Mouse (Mus musculus) left cerebral cortex, adult 2 months (tissue): ENCODE measurements around the gene Ppara. TPM values are rescaled to one million over a fixed set of nuclear protein-coding genes. Genes with fewer than 3 reads are reported as not detected.

Experiments used
- DNase-seq, 2 experiments: peaks; one replicate each; pipeline ENCODE4 v3.0.0; 2021 to 2022; ENCODE audit warnings: low spot score in 2 of 2, mixed read lengths in 1 of 2; ENCODE audit errors: extremely low spot score in 1 of 2
- H3K27ac ChIP-seq: fragments of 200-600 bp; 2 replicates; pipeline ENCODE4 v1.8.1; 2022
- H3K4me3 ChIP-seq: fragments of 200-600 bp; 2 replicates; pipeline ENCODE4 v1.8.1; 2022
- CTCF ChIP-seq: fragments of 200-600 bp; IDR thresholded peaks from 2 replicates; pipeline ENCODE4 v1.8.1; 2022; ENCODE audit warnings: antibody characterized with exemption, mild to moderate bottlenecking, moderate library complexity
- intact Hi-C: fragments of 180-260 bp; cut with DNase I; formaldehyde crosslinking; loops from one replicate; pipeline ENCODE4 v1.15.1; 2025
- total RNA-seq, 2 experiments: library from RNA; stranded (reverse); gene quantifications; 2 replicates each; pipeline ENCODE4 v1.2.3; 2021

Gene Ppara
- total RNA-seq, 2 experiments from 2014 or later, result 3.6 TPM

DNA sequence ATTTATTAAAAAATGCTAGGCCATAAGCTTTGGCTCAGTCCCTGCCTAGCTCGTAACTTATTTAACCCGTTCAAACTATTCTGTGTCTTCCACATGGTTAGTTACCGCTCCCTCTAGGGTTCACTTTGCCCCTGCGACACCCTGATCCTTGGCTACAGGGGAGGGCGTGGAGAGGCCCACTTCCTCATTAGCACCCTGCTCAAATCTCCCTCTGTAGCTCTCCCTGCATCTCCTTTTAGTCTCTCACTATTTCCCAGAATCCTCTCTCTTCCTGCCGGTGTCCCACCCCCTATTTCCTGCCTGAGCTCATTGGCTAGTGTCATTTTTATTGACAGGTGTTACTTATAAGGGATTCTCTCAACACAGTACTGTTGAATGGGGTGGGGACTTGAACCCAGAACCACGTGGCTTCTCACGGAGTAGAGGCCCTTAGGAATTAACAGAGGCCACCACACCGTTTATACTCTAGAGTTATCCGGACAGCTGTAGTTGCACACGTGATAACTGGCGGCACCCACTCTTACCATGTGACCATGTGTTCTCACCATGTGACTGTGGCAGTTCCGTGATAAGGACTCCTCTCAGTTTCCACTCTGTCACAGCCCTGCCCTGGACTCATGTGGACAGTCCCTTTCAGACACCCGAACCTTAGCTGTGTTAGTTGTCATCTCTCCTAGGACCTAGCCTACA lies 36.3 kb upstream of the Ppara start:
- intact Hi-C loops, result no loop called here

DNA sequence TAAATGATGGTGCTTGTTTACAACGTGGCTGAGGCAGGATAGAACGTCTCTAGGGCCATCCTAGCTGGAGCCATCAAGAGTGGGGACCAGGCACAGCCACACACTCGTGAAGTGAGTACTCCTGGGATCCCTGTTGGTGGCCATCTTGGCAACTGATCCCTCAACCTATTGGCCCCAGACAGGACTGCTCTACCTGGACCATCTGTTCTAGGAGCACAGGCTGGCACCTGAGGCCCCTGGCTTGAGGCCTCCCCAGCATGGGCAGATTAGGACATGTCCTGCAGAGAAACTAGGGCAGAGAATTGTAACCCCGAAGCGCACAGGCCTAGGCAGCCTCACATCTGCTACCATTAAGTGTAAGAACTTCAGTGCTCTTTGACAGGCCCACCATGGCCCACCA lies 35.3 kb upstream of the Ppara start:
- no peak for DNase-seq
- intact Hi-C loops, result no loop called here
- Histone ChIP-seq H3K27ac (peak overlapping the region; percentile 77), H3K4me3 (no peak overlapping the region)
- TF ChIP-seq CTCF, result no peak

More for the DNA sequence above, 36.3 kb upstream of the Ppara start:
- Histone ChIP-seq H3K4me3 (no peak overlapping the region), H3K27ac (peak overlapping the region; percentile 26)
- no peak for DNase-seq
- TF ChIP-seq CTCF, result no peak

DNA sequence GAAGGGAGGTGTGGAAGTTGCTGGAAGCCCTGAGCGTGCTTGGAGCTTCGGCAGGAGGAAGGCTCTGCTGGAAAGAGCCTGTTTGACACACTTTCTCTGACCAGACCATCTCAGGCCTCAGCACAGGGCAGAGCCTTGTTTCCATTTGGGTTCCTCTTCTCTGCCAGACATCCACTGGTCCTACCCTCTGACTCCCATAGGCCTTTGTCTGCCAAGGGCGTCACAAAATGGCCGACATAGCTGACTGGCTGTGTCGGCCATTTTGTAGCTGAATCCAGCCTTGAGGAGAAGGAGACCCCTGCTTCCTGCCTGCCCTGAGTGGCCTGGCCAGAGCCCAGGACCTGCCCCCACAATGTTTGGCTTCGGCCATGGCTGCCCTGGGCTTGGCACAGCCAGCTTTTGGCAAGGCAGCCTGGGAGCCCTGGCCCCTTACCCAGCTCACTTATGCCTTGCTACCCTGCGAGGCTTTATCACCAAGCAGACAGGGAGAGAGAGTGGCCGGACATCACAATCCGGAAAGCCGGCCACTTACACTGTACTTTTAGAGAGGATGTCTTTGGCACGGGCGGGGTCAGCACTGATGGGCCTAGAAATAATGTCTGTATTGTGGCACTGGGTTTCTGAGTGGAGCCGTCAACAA lies 34.8 kb upstream of the Ppara start:
- intact Hi-C loops, result loop anchor here (10.0 kb wide), 1 partner anchor 435 kb away; no protein-coding TSS in a partner anchor
- H3K4me3 ChIP-seq, result no peak overlapping the region
- DNase-seq, result peak in 1 of 2 experiments; percentile 45
- TF ChIP-seq CTCF, result no peak
- peak overlapping the region; percentile 77 for H3K27ac ChIP-seq

DNA sequence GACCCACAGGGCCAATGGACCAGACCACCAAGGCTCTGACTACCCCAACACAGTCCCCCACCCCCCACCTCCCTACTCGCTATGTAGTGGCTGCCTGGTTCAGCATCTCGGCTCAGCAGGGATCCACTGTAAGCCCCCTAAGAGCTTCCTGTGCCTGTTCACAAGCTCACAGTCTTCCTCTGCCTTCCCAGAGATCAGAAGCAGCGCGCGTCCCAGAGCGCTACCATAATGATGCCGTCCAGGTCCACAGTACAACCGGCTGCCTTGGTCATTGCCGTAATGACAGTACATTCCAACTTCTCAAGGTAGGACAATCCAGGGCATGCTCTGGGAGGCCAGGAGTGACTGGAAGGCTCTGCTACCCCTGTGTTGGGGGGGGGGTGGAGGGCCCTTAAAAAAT lies 34.1 kb upstream of the Ppara start:
- Histone ChIP-seq H3K27ac (peak overlapping the region; percentile 77; the same call in 1 of the 2 replicates), H3K4me3 (no peak overlapping the region)
- TF ChIP-seq CTCF, result no peak
- no peak for DNase-seq
- intact Hi-C loops, result loop anchor here (10.0 kb wide), 1 partner anchor 436 kb away; no protein-coding TSS in a partner anchor

DNA sequence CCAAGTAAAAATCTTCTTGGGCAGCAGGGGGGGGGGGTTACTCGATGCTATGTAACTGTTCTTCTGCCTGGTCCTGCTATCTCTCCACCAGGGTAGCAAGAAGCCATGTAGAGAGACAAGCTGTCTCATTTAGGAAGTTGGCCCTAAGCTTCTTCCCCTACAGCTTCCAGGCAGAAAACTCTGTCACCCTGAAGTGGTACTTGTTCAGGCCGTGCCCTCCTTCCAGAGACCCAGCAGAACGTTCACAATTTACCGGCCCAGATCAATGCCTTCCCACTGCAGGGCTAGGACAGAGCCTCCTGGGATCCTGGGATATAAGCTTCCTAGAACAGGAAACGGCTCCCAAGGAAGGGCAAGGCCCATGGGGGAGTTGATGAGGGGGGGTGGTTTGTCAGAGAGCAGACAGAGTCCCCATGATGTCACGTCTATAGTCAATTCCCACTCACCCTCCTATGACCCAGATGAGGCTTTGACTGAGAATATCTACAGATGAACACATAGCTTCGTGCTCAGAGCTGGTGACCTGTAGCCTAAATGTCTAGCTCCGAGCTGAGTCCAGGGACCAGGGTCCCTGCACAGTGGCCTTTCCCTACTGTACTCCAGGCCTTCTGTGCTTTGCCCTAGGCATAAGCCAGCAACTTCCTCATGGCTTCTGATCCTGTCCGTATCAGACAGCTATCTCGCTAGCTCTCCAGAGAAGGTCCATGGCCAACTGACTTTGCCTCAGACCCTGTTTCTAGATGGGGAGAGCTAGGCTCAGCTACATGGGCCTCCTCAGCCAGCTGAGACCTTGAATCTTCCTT lies 33.5 kb upstream of the Ppara start:
- Histone ChIP-seq H3K27ac (peak overlapping the region; percentile 82), H3K4me3 (no peak overlapping the region)
- TF ChIP-seq CTCF, result no peak
- DNase-seq, result no peak
- intact Hi-C loops, result loop anchor here (10.0 kb wide), 1 partner anchor 437 kb away; no protein-coding TSS in a partner anchor

DNA sequence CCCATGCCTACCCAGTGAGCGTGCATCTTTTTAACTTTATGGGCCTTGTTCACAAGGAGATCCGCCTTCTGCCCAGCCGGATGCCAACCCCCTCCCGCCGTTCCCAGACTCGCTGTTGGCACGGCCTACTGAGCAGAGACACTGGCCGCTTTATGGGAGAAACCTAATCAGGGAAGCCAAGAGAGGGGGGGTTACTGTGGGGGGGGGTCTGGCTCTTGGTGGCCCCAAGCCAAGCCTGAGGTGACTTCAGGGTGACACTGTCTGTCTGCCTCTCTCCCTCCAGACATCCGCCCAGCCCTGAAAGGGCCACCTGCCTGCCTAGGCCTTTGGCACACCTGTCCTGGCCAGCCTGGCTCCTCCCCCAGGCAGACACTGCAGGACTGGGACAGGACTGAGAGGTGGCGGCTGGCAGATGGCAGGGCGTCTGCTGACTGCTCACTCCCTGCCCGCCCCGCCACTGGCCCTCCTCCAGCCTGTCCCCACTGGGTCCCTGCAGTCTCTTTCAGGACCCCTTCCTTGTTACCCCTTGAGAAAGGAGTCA lies 32.3 kb upstream of the Ppara start:
- peak in 1 of 2 experiments; percentile 64 for DNase-seq
- TF ChIP-seq CTCF, result no peak
- intact Hi-C loops, result loop anchor here (10.0 kb wide), 1 partner anchor 438 kb away; no protein-coding TSS in a partner anchor
- Histone ChIP-seq H3K27ac (peak overlapping the region; percentile 82), H3K4me3 (no peak overlapping the region)

DNA sequence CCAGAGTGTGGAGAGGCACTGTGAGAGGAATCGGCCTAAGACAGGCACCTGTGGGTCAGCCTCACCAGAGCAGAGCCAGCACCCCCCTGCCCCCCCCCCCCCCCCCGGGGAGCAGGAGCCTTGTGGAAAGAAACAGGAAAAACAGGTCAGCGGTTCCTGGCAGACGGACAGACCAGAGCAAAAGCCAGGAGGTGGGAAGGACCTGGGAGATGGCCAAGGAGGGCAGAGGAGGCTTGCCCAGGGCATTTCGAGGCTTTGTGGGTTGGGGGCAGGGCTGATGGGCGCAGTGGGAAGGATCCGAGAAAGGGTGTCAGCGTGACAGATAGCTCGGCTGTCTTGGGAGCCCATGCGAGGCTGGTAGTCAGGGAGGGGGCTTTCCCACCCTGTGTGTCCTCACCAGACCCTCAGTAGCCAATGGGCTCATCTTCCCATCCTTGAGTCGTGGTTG lies 31.6 kb upstream of the Ppara start:
- Histone ChIP-seq H3K4me3 (no peak overlapping the region), H3K27ac (peak overlapping the region; percentile 82)
- TF ChIP-seq CTCF, result no peak
- intact Hi-C loops, result loop anchor here (10.0 kb wide), 1 partner anchor 438 kb away; no protein-coding TSS in a partner anchor
- DNase-seq, result peak in 1 of 2 experiments; percentile 45

DNA sequence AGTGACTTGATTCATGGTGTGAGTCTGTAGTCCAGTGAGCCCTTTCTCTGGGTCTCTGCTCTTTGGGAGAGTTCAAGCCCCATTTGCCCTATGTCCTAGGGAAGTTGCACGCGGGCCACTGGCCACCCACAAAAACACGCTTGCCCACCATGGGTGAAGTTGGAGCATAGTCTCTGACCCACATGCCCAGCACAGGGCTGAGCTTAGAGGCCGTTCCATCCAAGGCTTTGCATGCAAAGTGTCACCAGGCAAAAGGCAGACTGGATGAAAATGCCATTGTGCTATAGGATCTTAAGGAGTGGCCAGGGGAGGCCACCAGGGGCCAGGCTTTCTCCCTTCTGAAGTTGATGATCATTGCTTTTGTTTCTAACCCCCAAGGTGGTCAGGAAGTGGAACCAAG lies 30.9 kb upstream of the Ppara start:
- intact Hi-C loops, result loop anchor here (10.0 kb wide), 1 partner anchor 439 kb away; no protein-coding TSS in a partner anchor
- H3K27ac ChIP-seq, result peak overlapping the region; percentile 82; the same call in 1 of the 2 replicates
- TF ChIP-seq CTCF, result no peak; the same call in 1 of the 2 replicates

DNA sequence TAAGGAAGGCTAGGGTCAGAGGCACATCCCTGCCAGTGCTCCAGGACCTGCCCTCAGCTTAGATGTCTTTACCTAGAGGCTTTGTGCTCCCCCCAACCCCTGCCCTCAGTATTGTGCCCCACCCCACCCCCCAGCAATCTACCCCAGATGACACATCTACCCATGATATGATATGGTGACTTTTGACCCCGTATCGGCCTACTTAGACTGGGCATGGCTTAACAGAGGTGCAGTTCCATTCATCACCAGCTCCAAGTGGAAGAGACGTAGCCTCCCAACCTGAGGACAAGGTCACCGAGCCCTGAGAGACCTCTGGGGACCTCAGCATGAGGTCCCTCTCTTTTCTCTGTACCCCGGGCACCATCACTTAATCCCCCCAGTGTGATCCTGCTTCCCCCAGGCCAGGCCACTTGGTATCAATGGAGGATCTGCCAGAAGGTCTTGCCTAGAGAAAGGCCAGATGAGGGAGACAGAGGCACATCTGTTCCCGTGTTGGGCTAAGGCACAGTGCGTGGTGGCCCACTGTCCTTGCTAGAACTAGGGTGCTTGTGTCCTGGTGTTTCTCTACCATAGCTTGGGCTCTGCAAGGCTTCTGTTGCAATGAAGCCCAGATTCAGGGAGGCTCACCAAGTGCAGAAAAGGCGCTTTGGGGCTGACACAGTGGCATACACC lies 30.3 kb upstream of the Ppara start:
- no peak for TF ChIP-seq CTCF
- Histone ChIP-seq H3K27ac (peak overlapping the region; percentile 82), H3K4me3 (no peak overlapping the region)
- DNase-seq, result no peak
- intact Hi-C loops, result loop anchor here (10.0 kb wide), 1 partner anchor 440 kb away; no protein-coding TSS in a partner anchor

More for the DNA sequence above, 30.9 kb upstream of the Ppara start:
- DNase-seq, result no peak
- no peak overlapping the region for H3K4me3 ChIP-seq

DNA sequence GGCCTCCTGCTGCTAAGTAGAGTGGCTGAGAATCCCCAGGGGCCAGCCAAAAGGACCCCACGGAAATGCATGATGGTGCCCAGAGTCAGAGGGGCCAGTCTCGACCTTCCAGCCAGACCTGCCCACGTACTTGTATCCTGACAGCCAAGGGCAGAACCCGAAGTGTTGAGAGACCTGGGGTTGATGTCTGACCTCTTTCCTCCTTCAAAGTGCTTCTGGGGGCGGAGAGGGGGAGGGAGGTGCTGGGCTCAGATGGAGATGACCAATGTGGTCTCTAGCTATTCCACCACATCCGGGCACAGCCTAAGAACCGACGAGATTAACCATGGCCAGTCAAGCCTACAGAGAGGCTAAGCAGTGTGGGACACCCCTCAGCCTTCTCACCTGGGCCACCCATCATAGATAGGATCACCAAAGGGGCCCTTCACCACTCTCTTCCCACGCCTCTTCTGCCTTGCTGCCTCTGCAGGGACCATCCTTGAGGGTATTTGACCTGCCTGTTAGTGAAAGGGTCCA lies 29.7 kb upstream of the Ppara start:
- Histone ChIP-seq H3K27ac (peak overlapping the region; percentile 69), H3K4me3 (no peak overlapping the region)
- DNase-seq, result no peak
- intact Hi-C loops, result loop anchor here (10.0 kb wide), 1 partner anchor 440 kb away; no protein-coding TSS in a partner anchor
- TF ChIP-seq CTCF, result no peak
